Mouse (Mus musculus): ENCODE data around the gene Sh3bgrl2.

The Sh3bgrl2 gene

GRCm38 (mm10) chr9:83560670-83561069 lies 12.5 kb downstream of the Sh3bgrl2 start:
- DNase-seq (ENCODE audit: low spot score in 2 of 2) = no peak

- DNase-seq (ENCODE audit: low spot score in 2 of 2) = no peak
Measured at GRCm38 (mm10) chr9:83562889-83563288, 14.8 kb downstream of the Sh3bgrl2 start.

- DNase-seq (ENCODE audit: low spot score in 2 of 2) = no peak
Measured at GRCm38 (mm10) chr9:83563808-83564549, 15.9 kb downstream of the Sh3bgrl2 start.

GRCm38 (mm10) chr9:83564934-83565652 lies 17.0 kb downstream of the Sh3bgrl2 start:
- DNase-seq (ENCODE audit: low spot score in 2 of 2) = no peak

- DNase-seq (ENCODE audit: low spot score in 2 of 2) = no peak
Measured at GRCm38 (mm10) chr9:83566141-83566540, 18.0 kb downstream of the Sh3bgrl2 start.

- DNase-seq (ENCODE audit: low spot score in 2 of 2) = no peak
Measured at GRCm38 (mm10) chr9:83568125-83568524, 20.0 kb downstream of the Sh3bgrl2 start.

- no peak for DNase-seq (ENCODE audit: low spot score in 2 of 2)
Measured at GRCm38 (mm10) chr9:83568937-83569336, 20.8 kb downstream of the Sh3bgrl2 start.

GRCm38 (mm10) chr9:83569898-83570297 lies 21.8 kb downstream of the Sh3bgrl2 start:
- no peak for DNase-seq (ENCODE audit: low spot score in 2 of 2)

- no peak for DNase-seq (ENCODE audit: low spot score in 2 of 2)
Measured at GRCm38 (mm10) chr9:83571315-83571714, 23.2 kb downstream of the Sh3bgrl2 start.

- no peak for DNase-seq (ENCODE audit: low spot score in 2 of 2)
Measured at GRCm38 (mm10) chr9:83572326-83572725, 24.2 kb downstream of the Sh3bgrl2 start.

- no peak for DNase-seq (ENCODE audit: low spot score in 2 of 2)
Measured at GRCm38 (mm10) chr9:83572870-83573269, 24.7 kb downstream of the Sh3bgrl2 start.

GRCm38 (mm10) chr9:83573588-83573987 lies 25.5 kb downstream of the Sh3bgrl2 start:
- no peak for DNase-seq (ENCODE audit: low spot score in 2 of 2)

GRCm38 (mm10) chr9:83575403-83575802 lies 27.3 kb downstream of the Sh3bgrl2 start:
- DNase-seq (ENCODE audit: low spot score in 2 of 2) = no peak

GRCm38 (mm10) chr9:83576018-83576688 lies 28.0 kb downstream of the Sh3bgrl2 start:
- no peak for DNase-seq (ENCODE audit: low spot score in 2 of 2)

GRCm38 (mm10) chr9:83576689-83577057 lies 28.5 kb downstream of the Sh3bgrl2 start:
- no peak for DNase-seq (ENCODE audit: low spot score in 2 of 2)

GRCm38 (mm10) chr9:83577260-83577659 lies 29.1 kb downstream of the Sh3bgrl2 start:
- no peak for DNase-seq (ENCODE audit: low spot score in 2 of 2)

GRCm38 (mm10) chr9:83579049-83579448 lies 30.9 kb downstream of the Sh3bgrl2 start:
- DNase-seq (ENCODE audit: low spot score in 2 of 2) = no peak

- no peak for DNase-seq (ENCODE audit: low spot score in 2 of 2)
Measured at GRCm38 (mm10) chr9:83582748-83583147, 34.6 kb downstream of the Sh3bgrl2 start.

GRCm38 (mm10) chr9:83586316-83587050 lies 38.4 kb downstream of the Sh3bgrl2 start:
- peak in 1 of 2 experiments; percentile 43 for DNase-seq (ENCODE audit: low spot score in 2 of 2)

- DNase-seq (ENCODE audit: low spot score in 2 of 2) = no peak
Measured at GRCm38 (mm10) chr9:83587116-83587515, 39.0 kb downstream of the Sh3bgrl2 start.

- DNase-seq (ENCODE audit: low spot score in 2 of 2) = no peak
Measured at GRCm38 (mm10) chr9:83589063-83589462, 40.9 kb downstream of the Sh3bgrl2 start.

Measured in right cerebral cortex, postnatal 36 days (tissue).